Mouse (Mus musculus) lung, adult 2 months (tissue): ENCODE measurements at regions not wholly inside any gene's neighbourhood (a gene's known extent, or its start where the extent isn't known, plus 50 kb on each side); places are given as distances from the start of the nearest gene placed in this dataset.

Experiments
- DNase-seq: peaks from one replicate; pipeline ENCODE4 v3.0.0; 2022
- H3K4me1 ChIP-seq: fragments of 200-500 bp; 2 replicates; pipeline ENCODE4 v1.6.1; 2011; ENCODE audit warnings: low read length; ENCODE audit not compliant: control insufficient read depth, insufficient read depth
- H3K4me3 ChIP-seq: fragments of 200-500 bp; replicated peaks from 2 replicates; pipeline ENCODE3; 2011; ENCODE audit warnings: low read depth, mild to moderate bottlenecking, control low read depth, low read length; ENCODE audit errors: extremely low read depth
- CTCF ChIP-seq: fragments of 200-500 bp; IDR thresholded peaks from 2 replicates; pipeline ENCODE4 v1.5.1; 2011; ENCODE audit warnings: mild to moderate bottlenecking, low read length, control low read depth; ENCODE audit not compliant: insufficient read depth
- POLR2A ChIP-seq: fragments of 200-500 bp; IDR thresholded peaks from 2 replicates; pipeline ENCODE4 v1.6.1; 2011; ENCODE audit warnings: low read depth, mild to moderate bottlenecking, control low read depth, low read length, borderline replicate concordance; ENCODE audit errors: extremely low read depth
- WGBS: fragments of 180-500 bp; shearing (Covaris S2); methylation state at CpG from one replicate; pipeline ENCODE4 v1.1.7; 2018; 5-methylcytosine and 5-hydroxymethylcytosine counted together

- H3K4me1 ChIP-seq: no peaks in the 10 kb centered on the region
- TF ChIP-seq POLR2A: no peak
- no peak for TF ChIP-seq CTCF
- DNase-seq: no peak
- H3K4me3 ChIP-seq: no peak overlapping the region
- 64% methylated on average over 4 of the region's 4 CpGs for WGBS
These were observed 115.2 kb upstream of the Rgma start for GRCm38 (mm10) chr7:73260140-73260539.

- WGBS: 65% methylated on average over 5 of the region's 5 CpGs
- TF ChIP-seq POLR2A (no peak), CTCF (no peak)
- Histone ChIP-seq H3K4me1 (no peaks in the 10 kb centered on the region), H3K4me3 (no peak overlapping the region)
- DNase-seq: no peak
These were observed 113.6 kb upstream of the Rgma start for GRCm38 (mm10) chr7:73261750-73262149.

GRCm38 (mm10) chr7:73262526-73262925 is 112.8 kb upstream of the Rgma start:
- DNase-seq: no peak
- 61% methylated on average over 3 of the region's 3 CpGs for whole genome bisulfite sequencing
- no peak for TF ChIP-seq POLR2A

GRCm38 (mm10) chr7:73269626-73270025 is 105.7 kb upstream of the Rgma start:
- TF ChIP-seq POLR2A: no peak
- TF ChIP-seq CTCF: no peak
- no peak for DNase-seq
- Histone ChIP-seq H3K4me1 (no peaks in the 10 kb centered on the region), H3K4me3 (no peak overlapping the region)
- 81% methylated on average over 3 of the region's 3 CpGs for WGBS

More at GRCm38 (mm10) chr7:73262526-73262925, 112.8 kb upstream of the Rgma start:
- no peaks in the 10 kb centered on the region for H3K4me1 ChIP-seq
- no peak overlapping the region for H3K4me3 ChIP-seq

- WGBS: 82% methylated on average over 1 of the region's 1 CpGs
- Histone ChIP-seq H3K4me3 (no peak overlapping the region), H3K4me1 (no peaks in the 10 kb centered on the region)
- no peak for DNase-seq
- no peak for TF ChIP-seq CTCF
These were observed 102.5 kb upstream of the Rgma start for GRCm38 (mm10) chr7:73272787-73273186.

GRCm38 (mm10) chr7:73275814-73276271 is 99.5 kb upstream of the Rgma start:
- H3K4me1 ChIP-seq: no peaks in the 10 kb centered on the region
- WGBS: 58% methylated on average over 9 of the region's 9 CpGs
- H3K4me3 ChIP-seq: no peak overlapping the region
- TF ChIP-seq CTCF (no peak), POLR2A (no peak)
- peak; percentile 9 for DNase-seq

GRCm38 (mm10) chr7:73278616-73279015 is 96.7 kb upstream of the Rgma start:
- no peak for DNase-seq
- no peak for TF ChIP-seq POLR2A
- TF ChIP-seq CTCF: no peak

GRCm38 (mm10) chr7:73279936-73280445 is 95.3 kb upstream of the Rgma start:
- Histone ChIP-seq H3K4me1 (no peaks in the 10 kb centered on the region), H3K4me3 (no peak overlapping the region)
- 72% methylated on average over 4 of the region's 4 CpGs for WGBS
- DNase-seq: no peak
- TF ChIP-seq POLR2A (no peak), CTCF (no peak)

More at GRCm38 (mm10) chr7:73278616-73279015, 96.7 kb upstream of the Rgma start:
- WGBS: 84% methylated on average over 6 of the region's 6 CpGs
- Histone ChIP-seq H3K4me3 (no peak overlapping the region), H3K4me1 (no peaks in the 10 kb centered on the region)

- Histone ChIP-seq H3K4me3 (no peak overlapping the region), H3K4me1 (no peaks in the 10 kb centered on the region)
- DNase-seq: no peak
- 82% methylated on average over 5 of the region's 5 CpGs for WGBS
- TF ChIP-seq CTCF: no peak
- no peak for TF ChIP-seq POLR2A
These were observed 89.1 kb upstream of the Rgma start for GRCm38 (mm10) chr7:73286244-73286643.

GRCm38 (mm10) chr7:73293337-73293736 is 82.0 kb upstream of the Rgma start:
- no peak overlapping the region for H3K4me3 ChIP-seq
- 46% methylated on average over 4 of the region's 4 CpGs for WGBS
- no peak for DNase-seq
- H3K4me1 ChIP-seq: no peaks in the 10 kb centered on the region
- TF ChIP-seq CTCF: no peak
- TF ChIP-seq POLR2A: no peak

GRCm38 (mm10) chr7:73294399-73294798 is 80.9 kb upstream of the Rgma start:
- Histone ChIP-seq H3K4me3 (no peak overlapping the region), H3K4me1 (no peaks in the 10 kb centered on the region)
- 84% methylated on average over 6 of the region's 6 CpGs for WGBS
- TF ChIP-seq CTCF: no peak
- no peak for TF ChIP-seq POLR2A
- no peak for DNase-seq
